Mouse (Mus musculus): ENCODE data around the gene Gm8068. TPM values are rescaled to one million over a fixed set of nuclear protein-coding genes. Genes with fewer than 3 reads are reported as not detected.
"Not testable (repeated sequence)": the region's sequence is repeated elsewhere in the genome, so short reads cannot be mapped to it uniquely, and the experiment has no call there.

Gene Gm8068
- total RNA-seq (2021), result not detected
- long read RNA-seq, experiment 1, result 0 reads
- long read RNA-seq, experiment 2, result 0 reads

DNA sequence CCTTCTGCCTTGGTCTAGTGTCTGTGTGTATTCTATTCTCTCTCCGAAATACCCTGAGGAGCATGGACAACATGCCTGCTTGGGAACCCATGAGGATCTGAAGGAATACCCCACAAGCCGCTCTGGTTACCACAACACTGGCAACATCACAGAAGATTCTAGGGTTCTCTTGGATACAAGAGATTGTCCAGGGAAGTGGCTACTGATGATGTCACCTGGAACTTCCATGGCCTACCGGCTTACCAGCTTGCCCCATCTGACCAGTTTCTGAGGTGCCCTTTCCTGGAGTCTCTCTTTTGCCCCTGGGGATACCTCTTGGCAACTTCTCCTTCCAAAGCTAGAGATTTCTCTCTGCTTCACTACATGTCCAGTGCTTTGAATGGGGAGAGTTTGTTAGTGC, at the start of gene Gm8068:
Gm8068 (minus strand) TSS at position 101 of the 400 bp plus-strand sequence.
- not testable (repeated sequence) for DNase-seq

DNA sequence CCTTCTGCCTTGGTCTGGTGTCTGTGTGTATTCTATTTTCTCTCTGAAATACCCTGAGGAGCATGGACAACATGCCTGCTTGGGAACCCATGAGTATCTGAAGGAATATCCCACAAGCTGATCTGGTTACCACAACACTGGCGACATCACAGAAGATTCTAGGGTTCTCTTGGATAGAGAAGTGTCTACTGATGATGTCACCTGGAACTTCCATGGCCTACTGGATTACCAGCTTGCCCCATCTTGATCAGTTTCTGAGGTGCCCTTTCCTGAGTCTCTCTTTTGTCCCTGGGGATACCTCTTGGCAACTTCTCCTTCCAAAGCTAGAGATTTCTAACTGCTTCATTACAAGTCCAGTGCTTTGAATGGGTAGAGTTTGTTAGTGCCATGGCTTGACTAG, 48.8 kb upstream of the Gm8068 start, which contains the start of gene Gm7929:
Gm7929 (minus strand) TSS at position 101 of the 400 bp plus-strand sequence.
- not testable (repeated sequence) for DNase-seq

DNA sequence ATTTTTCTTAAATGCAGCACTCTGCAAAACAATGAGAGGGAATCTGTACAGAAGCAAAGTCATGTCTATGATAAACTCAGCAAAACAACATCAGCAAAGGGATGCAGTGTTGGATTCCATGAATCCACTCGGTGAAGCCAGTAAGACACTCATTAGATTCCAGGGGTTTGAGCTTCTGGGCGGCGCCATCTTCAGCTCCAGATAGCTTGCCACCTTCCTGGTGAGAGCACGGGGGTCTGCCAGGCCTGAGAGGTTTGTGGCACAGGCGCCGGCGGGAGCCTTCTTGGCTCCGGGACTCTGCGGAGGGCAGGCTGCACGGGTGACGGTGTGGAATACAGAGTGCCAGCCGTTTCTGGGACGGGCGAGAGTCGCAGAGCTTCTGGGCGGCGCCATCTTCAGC, 21.8 kb upstream of the Gm8068 start:
- not testable (repeated sequence) for DNase-seq

DNA sequence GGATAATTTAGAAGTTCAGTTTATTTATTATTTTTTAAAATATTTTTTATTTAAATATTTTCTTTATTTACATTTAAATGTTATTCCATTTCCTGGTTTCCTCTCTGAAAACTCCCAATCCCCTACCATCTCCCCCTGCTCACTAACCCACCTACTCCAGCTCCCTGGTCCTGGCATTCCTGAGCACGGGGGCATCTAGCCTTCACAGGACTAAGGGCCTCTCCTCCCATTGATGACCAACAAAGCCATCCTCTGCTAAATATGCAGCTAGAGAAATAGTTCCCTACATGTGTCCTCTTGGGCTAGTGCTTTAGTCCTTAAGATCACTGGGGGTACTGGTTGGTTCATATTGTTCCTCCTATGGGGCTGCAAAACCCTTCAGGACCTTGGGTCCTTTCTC, 15.5 kb upstream of the Gm8068 start:
- not testable (repeated sequence) for DNase-seq

DNA sequence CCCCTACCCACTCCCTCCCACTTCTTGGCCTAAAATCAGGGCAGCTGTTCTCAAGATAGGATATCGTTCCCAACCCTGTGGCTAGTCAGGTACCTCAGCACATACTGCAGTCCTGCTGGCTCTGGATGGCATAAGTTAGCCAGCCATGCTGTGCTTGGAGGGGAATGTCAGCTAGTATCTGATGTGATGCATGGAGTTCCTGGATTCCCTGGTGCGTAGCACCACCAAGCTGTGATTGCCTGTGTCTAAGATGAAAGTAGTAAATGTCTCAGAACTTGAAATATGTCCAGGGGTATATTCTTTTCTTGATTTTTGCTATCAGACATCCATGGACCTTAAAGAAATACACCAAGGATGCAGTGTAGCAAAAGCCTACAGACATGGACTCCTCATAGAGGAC, 53.5 kb downstream of the Gm8068 start:
- not testable (repeated sequence) for DNase-seq

Other genes starting within 250 kb of the Gm8068 start
- gene Gm7954, start 248.4 kb downstream of the Gm8068 start, total RNA-seq (2021), result not detected
- not detected for gene Gm3486, start 212.4 kb downstream of the Gm8068 start, total RNA-seq (2021)
- gene Gm7970, start 146.3 kb downstream of the Gm8068 start, total RNA-seq (2021), result not detected
- gene 1700049E17Rik2, start 128.7 kb downstream of the Gm8068 start, total RNA-seq (2021), result not detected
- gene Gm3072, start 77.3 kb downstream of the Gm8068 start, total RNA-seq (2021), result not detected
- not detected for gene Gm3676, start 55.4 kb downstream of the Gm8068 start, total RNA-seq (2021)
- not detected for gene Gm7929, start 48.7 kb upstream of the Gm8068 start, total RNA-seq (2021)
- gene Gm47189, start 70.6 kb upstream of the Gm8068 start, total RNA-seq (2021), result not detected
- gene Gm7980, start 205.4 kb upstream of the Gm8068 start, total RNA-seq (2021), result not detected
- not detected for gene 1700049E17Rik1, start 223.1 kb upstream of the Gm8068 start, total RNA-seq (2021)
- not detected for gene 1700024B05Rik, start 242.1 kb upstream of the Gm8068 start, total RNA-seq (2021)